Mouse (Mus musculus) testis, adult 2 months (tissue): ENCODE measurements around the gene Appl1.

Source experiments
- CTCF ChIP-seq: fragments of 200-500 bp; IDR thresholded peaks from 2 replicates; pipeline ENCODE4 v1.5.1; 2012; ENCODE audit warnings: low read depth, mild to moderate bottlenecking, inconsistent platforms, low read length, moderate library complexity; ENCODE audit not compliant: control insufficient read depth, insufficient read depth, insufficient replicate concordance
- POLR2A ChIP-seq: fragments of 200-500 bp; IDR thresholded peaks from 2 replicates; pipeline ENCODE4 v1.6.1; 2012; ENCODE audit warnings: low read depth, mild to moderate bottlenecking, inconsistent platforms, low read length, moderate library complexity; ENCODE audit not compliant: control insufficient read depth

GRCm38 (mm10) chr14:27000386-27000785 lies 29.4 kb upstream of the Appl1 start:
- no peak for TF ChIP-seq POLR2A
- no peak for TF ChIP-seq CTCF
